ENCODE assay signal across 10 mouse cellular contexts in the genomic region with DNA sequence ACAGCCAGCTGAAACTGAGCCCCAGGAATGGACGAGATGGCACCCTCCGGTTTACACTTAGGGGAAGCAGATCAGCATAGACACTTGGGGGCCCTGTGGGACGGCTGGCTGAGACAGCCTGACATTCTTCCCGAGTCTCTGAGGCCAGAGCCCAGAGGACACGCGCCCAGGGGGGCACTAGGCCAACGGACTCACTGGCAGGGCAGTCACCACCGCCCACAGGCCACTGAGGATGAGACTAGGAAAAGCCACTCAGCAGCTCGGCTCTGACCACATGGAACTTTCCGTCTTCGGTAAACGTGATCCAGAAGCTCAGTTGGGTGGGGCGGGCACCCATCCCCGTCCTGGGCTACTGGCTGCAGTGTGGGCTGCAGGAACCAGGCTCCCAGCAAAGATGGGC. TPM values are rescaled to one million over a fixed set of nuclear protein-coding genes. Genes with fewer than 3 reads are reported as not detected.
DNase-seq lines count a peak whose midpoint lies in the region; ATAC-seq lines count a peak whose summit lies in the region.
"Had no signal": no experiment of that assay in that cellular context is flagged by ENCODE, and none has a peak within 500 bp of the region (broad histone marks: within the 10 kb centered on the region; RNA-seq: fewer than 3 reads in every experiment).

No protein-coding gene starts in this region.

- peak overlapping the region; percentile 56 for H3K9ac ChIP-seq in heart, embryonic 13.5 days
- H3K9ac ChIP-seq in heart, embryonic 11.5 days (ENCODE audit: low read depth, low read length) = no peak overlapping the region

- no peak overlapping the region for H3K4me3 ChIP-seq in heart, embryonic 13.5 days
- H3K4me3 ChIP-seq in heart, embryonic 11.5 days (ENCODE audit: low read depth, low read length) = no peak overlapping the region

- peaks cover 70% of the 10 kb centered on the region for H3K36me3 ChIP-seq in heart, embryonic 13.5 days
- peaks cover 10% of the 10 kb centered on the region for H3K36me3 ChIP-seq in heart, embryonic 11.5 days (ENCODE audit: control insufficient read depth, insufficient read depth, low read length)

- no peak overlapping the region for H3K27ac ChIP-seq in heart, embryonic 13.5 days (replicated peaks)
- no peak overlapping the region for H3K27ac ChIP-seq in heart, embryonic 11.5 days (ENCODE audit: low read depth, low read length)
- H3K27ac ChIP-seq: macrophage had no signal

- 77% methylated on average over 14 of the region's 14 CpGs for WGBS in heart, embryonic 13.5 days
- 81% methylated on average over 14 of the region's 14 CpGs for WGBS in heart, embryonic 11.5 days (ENCODE audit: insufficient replicate concordance)

- peak; percentile 22 for DNase-seq in right cerebral cortex, postnatal 4 days
- no peak for DNase-seq in right cerebral cortex, postnatal 25 days
- DNase-seq in gastrocnemius, postnatal 25 days = peak; percentile 84
- DNase-seq in left cerebral cortex, adult 8-10 months (ENCODE audit: low spot score in 2 of 2) = no peak
- no peak for DNase-seq in urinary bladder, adult 18-20 months (ENCODE audit: low spot score in 2 of 2)
- DNase-seq: adrenal gland, adult 8-10 months had no signal

- H3K9me3 ChIP-seq in heart, embryonic 13.5 days = no peaks in the 10 kb centered on the region
- no peaks in the 10 kb centered on the region for H3K9me3 ChIP-seq in heart, embryonic 11.5 days (replicated peaks; ENCODE audit: control insufficient read depth, low read length)
- H3K9me3 ChIP-seq: G1E had no signal

- no peak overlapping the region for H3K4me2 ChIP-seq in heart, embryonic 13.5 days
- no peak overlapping the region for H3K4me2 ChIP-seq in heart, embryonic 11.5 days

- ATAC-seq in heart, embryonic 13.5 days (ENCODE audit: extremely low read depth, insufficient number of reproducible peaks, low FRiP score, low TSS enrichment) = no peak
- no peak for ATAC-seq in heart, embryonic 11.5 days (replicated peaks; ENCODE audit: insufficient number of reproducible peaks, low FRiP score, low TSS enrichment)

- H3K27me3 ChIP-seq in heart, embryonic 13.5 days (replicated peaks) = no peaks in the 10 kb centered on the region
- H3K27me3 ChIP-seq in heart, embryonic 11.5 days (ENCODE audit: control insufficient read depth, insufficient read depth, low read length) = no peaks in the 10 kb centered on the region

- peaks cover 68% of the 10 kb centered on the region for H3K4me1 ChIP-seq in heart, embryonic 13.5 days
- H3K4me1 ChIP-seq in heart, embryonic 11.5 days (ENCODE audit: control insufficient read depth, insufficient read depth, low read length) = peaks cover 29% of the 10 kb centered on the region

RNA-seq across cellular contexts. Expression of gene Ttyh3, which starts 9.0 kb away (rescaled TPM):
- 25.0 and 25.4 TPM in 2 replicates for polyA plus RNA-seq in heart, embryonic 13.5 days (2015; fragmentation: Nextera tagmentation; extraction: Ambion mirVana)
- polyA plus RNA-seq in heart, embryonic 11.5 days (2014; fragmentation: Nextera tagmentation; extraction: Ambion mirVana) = 26.7 and 28.8 TPM in 2 replicates
- 1 to 10 TPM; 6.1 to 7.8 TPM for total RNA-seq in gastrocnemius, postnatal 25 days (2021)
- total RNA-seq in left cerebral cortex, adult 8-10 months (2022) = 100 to 1,000 TPM; 173 to 201 (median 187) TPM

RNA-seq across cellular contexts. Expression of gene Lfng, which starts 32.8 kb away (rescaled TPM):
- 3.3 and 3.5 TPM in 2 replicates for polyA plus RNA-seq in heart, embryonic 13.5 days (2015; fragmentation: Nextera tagmentation; extraction: Ambion mirVana)
- polyA plus RNA-seq in heart, embryonic 11.5 days (2014; fragmentation: Nextera tagmentation; extraction: Ambion mirVana) = 2.8 and 3.3 TPM in 2 replicates
- total RNA-seq in gastrocnemius, postnatal 25 days (2021) = 1 to 10 TPM; 2.7 to 5.5 TPM
- total RNA-seq in left cerebral cortex, adult 8-10 months (2022) = 10 to 100 TPM; 19.9 to 24.1 (median 22.3) TPM

Comparison
In these comparisons a context has a peak if more than half of its experiments do, and no peak if none do; other contexts are left out.
1. DNase-seq: peak in right cerebral cortex, postnatal 4 days (single experiment) and gastrocnemius, postnatal 25 days (single experiment); none in right cerebral cortex, postnatal 25 days (single experiment), left cerebral cortex, adult 8-10 months (0 of 2) and urinary bladder, adult 18-20 months (0 of 2).
2. RNA of gene Ttyh3, which starts 9.0 kb away (total RNA-seq): 173 to 201 TPM in left cerebral cortex, adult 8-10 months; 6.1 to 7.8 TPM in gastrocnemius, postnatal 25 days; every median in the first group is over 10 times any median in the second.